Mouse (Mus musculus): ENCODE data around the gene Dock7.

Dock7 gene

GRCm38 (mm10) chr4:99091151-99091701, 29.5 kb downstream of the Dock7 start:
- DNase-seq (ENCODE audit: low read depth, low spot score): no peak
- Histone ChIP-seq H3K27me3 (ENCODE audit: control insufficient read depth, insufficient read depth, low read length, poor library complexity, severe bottlenecking) (no peaks in the 10 kb centered on the region), H3K36me3 (ENCODE audit: control insufficient read depth, insufficient read depth, low read length, poor library complexity, severe bottlenecking) (no peaks in the 10 kb centered on the region)

GRCm38 (mm10) chr4:99087760-99088485, 32.8 kb downstream of the Dock7 start:
- no peaks in the 10 kb centered on the region for H3K36me3 ChIP-seq (ENCODE audit: control insufficient read depth, insufficient read depth, low read length, poor library complexity, severe bottlenecking)
- H3K27me3 ChIP-seq (ENCODE audit: control insufficient read depth, insufficient read depth, low read length, poor library complexity, severe bottlenecking): no peaks in the 10 kb centered on the region
- no peak for DNase-seq (ENCODE audit: low read depth, low spot score)

GRCm38 (mm10) chr4:99083862-99084261, 36.9 kb downstream of the Dock7 start:
- no peak for DNase-seq (ENCODE audit: low read depth, low spot score)
- no peaks in the 10 kb centered on the region for H3K36me3 ChIP-seq (ENCODE audit: control insufficient read depth, insufficient read depth, low read length, poor library complexity, severe bottlenecking)
- H3K27me3 ChIP-seq (ENCODE audit: control insufficient read depth, insufficient read depth, low read length, poor library complexity, severe bottlenecking): no peaks in the 10 kb centered on the region

DNA sequence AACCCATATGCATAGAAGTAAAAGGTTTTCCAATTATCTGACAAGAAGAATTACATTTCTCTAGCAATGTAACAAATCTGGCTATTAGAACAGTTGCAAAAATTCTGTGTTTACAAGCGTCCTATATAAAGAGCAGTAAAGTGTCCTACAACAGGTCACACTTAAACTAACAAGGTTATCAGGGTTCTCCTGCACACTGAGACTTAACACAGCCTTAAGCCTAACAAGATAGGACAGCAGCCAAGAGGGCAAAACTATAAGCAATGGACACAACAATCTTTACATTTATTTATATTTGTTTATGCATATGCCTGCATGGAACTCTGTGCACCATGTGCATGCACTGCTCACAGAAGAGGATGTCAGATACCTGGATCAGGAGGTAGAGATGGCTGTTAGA, 39.5 kb downstream of the Dock7 start:
- Histone ChIP-seq H3K36me3 (ENCODE audit: control insufficient read depth, insufficient read depth, low read length, poor library complexity, severe bottlenecking) (no peaks in the 10 kb centered on the region), H3K27me3 (ENCODE audit: control insufficient read depth, insufficient read depth, low read length, poor library complexity, severe bottlenecking) (no peaks in the 10 kb centered on the region)
- DNase-seq (ENCODE audit: low read depth, low spot score): no peak

DNA sequence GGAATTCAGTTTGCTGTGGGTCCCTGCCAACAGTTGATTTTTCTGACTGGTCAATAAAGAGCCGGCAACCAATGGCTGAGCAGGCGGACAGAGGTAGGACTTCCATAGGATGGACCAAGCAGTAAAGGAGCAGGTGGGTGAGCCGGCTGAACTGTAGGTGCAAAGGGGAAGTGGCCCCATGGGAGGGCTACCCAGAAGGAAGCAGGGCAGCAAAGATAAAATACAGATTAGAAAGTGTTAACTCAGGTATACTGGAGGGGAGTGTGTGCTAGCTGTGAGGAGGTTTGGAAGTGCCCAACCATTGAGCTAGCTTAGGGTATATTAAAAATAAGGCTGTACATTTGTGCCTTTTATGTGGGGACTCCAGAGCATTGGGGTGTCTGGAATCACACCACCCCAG, 42.7 kb downstream of the Dock7 start:
- DNase-seq (ENCODE audit: low read depth, low spot score): no peak

DNA sequence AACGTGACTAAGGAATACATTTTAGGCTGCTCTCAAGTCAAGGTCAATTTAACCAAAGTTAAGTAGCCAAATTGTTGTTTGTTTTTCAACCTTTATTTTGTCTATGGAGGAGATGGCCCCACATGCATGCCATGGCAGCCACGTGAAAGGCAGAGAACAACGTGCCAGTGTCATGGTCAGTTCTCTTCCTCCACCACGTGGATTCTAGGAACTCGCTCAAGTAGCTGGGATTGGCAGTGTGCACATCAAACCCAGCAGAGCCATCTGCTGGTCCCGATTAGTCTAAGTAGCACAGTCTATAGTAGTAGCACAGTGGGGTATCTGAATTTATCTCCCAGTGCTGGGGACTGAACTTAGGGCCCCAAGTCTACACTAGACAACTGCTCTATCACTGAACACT, 51.9 kb downstream of the Dock7 start:
- Histone ChIP-seq H3K36me3 (ENCODE audit: control insufficient read depth, insufficient read depth, low read length, poor library complexity, severe bottlenecking) (no peaks in the 10 kb centered on the region), H3K27me3 (ENCODE audit: control insufficient read depth, insufficient read depth, low read length, poor library complexity, severe bottlenecking) (no peaks in the 10 kb centered on the region)
- DNase-seq (ENCODE audit: low read depth, low spot score): no peak

More for the DNA sequence above, 42.7 kb downstream of the Dock7 start:
- no peaks in the 10 kb centered on the region for H3K27me3 ChIP-seq (ENCODE audit: control insufficient read depth, insufficient read depth, low read length, poor library complexity, severe bottlenecking)
- H3K36me3 ChIP-seq (ENCODE audit: control insufficient read depth, insufficient read depth, low read length, poor library complexity, severe bottlenecking): no peaks in the 10 kb centered on the region

DNA sequence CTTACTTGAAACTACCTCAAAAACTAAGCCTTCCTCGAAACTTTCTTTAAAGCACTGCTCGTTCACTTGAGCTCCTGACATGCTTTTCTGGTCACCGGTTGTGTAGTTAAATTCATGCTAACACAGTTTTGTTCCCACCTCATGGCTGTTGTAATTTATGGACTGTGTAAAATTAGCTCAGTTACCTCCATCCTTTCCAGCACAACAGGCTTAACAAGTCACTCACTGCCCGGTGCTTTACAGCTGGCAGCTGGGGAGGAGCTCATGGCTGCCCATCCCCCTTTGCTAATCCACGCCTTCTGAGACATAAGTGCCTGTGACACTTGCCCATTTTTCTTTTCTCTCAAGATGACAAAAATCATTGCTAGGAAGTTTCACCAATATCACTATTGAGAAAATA, 56.2 kb downstream of the Dock7 start:
- Histone ChIP-seq H3K27me3 (ENCODE audit: control insufficient read depth, insufficient read depth, low read length, poor library complexity, severe bottlenecking) (no peaks in the 10 kb centered on the region), H3K36me3 (ENCODE audit: control insufficient read depth, insufficient read depth, low read length, poor library complexity, severe bottlenecking) (no peaks in the 10 kb centered on the region)
- no peak for DNase-seq (ENCODE audit: low read depth, low spot score)

DNA sequence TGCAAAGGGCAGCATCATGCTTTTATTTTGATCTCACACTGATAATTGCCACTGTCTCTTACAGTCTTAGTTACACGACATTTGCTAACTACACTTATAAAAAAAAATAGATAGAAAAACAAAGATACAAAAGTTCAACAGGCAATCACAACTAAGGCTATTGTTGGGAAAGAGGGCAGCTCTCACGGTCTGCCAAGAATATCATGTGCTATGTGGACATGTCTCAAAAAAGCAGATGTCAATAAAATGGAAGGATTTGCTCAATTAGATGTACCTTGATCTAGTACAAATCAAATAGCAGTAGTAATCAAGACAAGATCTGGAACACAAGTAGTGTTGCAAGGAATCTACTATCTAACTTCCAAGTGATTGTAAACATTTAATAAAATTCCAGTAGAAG, 72.1 kb downstream of the Dock7 start:
- DNase-seq (ENCODE audit: low read depth, low spot score): no peak
- no peaks in the 10 kb centered on the region for H3K36me3 ChIP-seq (ENCODE audit: control insufficient read depth, insufficient read depth, low read length, poor library complexity, severe bottlenecking)
- no peaks in the 10 kb centered on the region for H3K27me3 ChIP-seq (ENCODE audit: control insufficient read depth, insufficient read depth, low read length, poor library complexity, severe bottlenecking)

DNA sequence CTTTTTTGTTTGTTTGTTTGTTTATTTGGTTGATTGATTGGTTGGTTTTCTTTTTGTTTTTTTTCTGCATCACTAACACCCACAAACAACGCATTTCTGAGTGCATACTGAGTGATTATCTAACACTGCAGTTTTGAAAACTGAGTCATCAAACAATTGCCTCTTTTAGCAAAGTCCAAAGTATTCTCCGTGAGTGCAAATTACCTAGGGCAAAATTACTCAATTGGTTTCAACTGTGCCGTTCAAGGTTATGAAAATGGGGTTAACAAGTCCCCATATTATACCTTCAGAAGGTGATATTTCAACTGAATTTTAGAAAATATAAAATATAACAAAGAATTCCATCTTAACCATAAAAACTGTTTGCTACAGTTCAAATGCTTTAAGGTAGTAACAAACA, 74.2 kb downstream of the Dock7 start:
- DNase-seq (ENCODE audit: low read depth, low spot score): no peak
- H3K27me3 ChIP-seq (ENCODE audit: control insufficient read depth, insufficient read depth, low read length, poor library complexity, severe bottlenecking): no peaks in the 10 kb centered on the region
- no peaks in the 10 kb centered on the region for H3K36me3 ChIP-seq (ENCODE audit: control insufficient read depth, insufficient read depth, low read length, poor library complexity, severe bottlenecking)

- H3K36me3 ChIP-seq (ENCODE audit: control insufficient read depth, insufficient read depth, low read length, poor library complexity, severe bottlenecking): no peaks in the 10 kb centered on the region
- no peak for DNase-seq (ENCODE audit: low read depth, low spot score)
- no peaks in the 10 kb centered on the region for H3K27me3 ChIP-seq (ENCODE audit: control insufficient read depth, insufficient read depth, low read length, poor library complexity, severe bottlenecking)
These were observed 75.9 kb downstream of the Dock7 start for GRCm38 (mm10) chr4:99044854-99045253.

DNA sequence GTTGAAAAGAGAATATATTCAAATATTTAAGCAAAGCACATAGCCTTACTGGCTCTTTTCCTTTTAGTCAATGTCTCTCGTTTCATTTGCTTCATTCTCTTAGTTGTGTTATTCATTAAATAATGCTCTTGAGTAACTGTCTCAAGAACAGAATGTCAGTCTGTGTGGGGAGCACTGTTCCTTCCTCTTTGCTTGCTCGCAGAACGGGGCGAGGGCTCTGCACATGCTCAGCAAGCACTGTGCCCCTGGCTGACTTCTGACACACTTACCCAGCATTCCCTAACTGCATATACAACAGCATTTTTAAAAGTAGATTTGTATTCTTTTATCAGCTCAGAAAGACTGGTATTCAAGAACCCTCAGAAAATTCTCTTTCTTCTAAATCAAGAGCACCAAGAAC, 87.8 kb downstream of the Dock7 start:
- no peaks in the 10 kb centered on the region for H3K36me3 ChIP-seq (ENCODE audit: control insufficient read depth, insufficient read depth, low read length, poor library complexity, severe bottlenecking)
- peak; percentile 12 for DNase-seq (ENCODE audit: low read depth, low spot score)

DNA sequence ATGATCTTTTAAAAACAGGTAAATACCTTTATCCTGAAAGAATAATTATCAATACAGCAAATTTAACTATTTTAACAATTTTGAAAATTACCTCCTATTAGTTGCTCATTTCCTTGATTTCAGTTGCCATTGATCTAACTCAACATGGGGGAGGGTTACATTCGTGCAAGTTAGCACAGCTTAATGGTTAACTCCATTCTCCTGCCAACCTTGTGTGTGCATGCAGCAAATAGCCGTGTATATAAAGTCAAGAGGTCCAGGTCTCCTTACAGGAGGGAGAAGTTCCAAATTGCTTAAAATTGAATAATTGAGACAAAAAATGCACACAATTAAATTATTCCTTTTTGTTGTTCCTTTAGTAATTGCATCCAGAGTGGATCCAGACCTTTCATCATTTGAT, 90.0 kb downstream of the Dock7 start, which contains the start of gene Angptl3:
Gene Angptl3 (plus strand): TSS at position 269 of the 400 bp plus-strand sequence.
- DNase-seq (ENCODE audit: low read depth, low spot score): no peak

More for the DNA sequence above, 87.8 kb downstream of the Dock7 start:
- H3K27me3 ChIP-seq (ENCODE audit: control insufficient read depth, insufficient read depth, low read length, poor library complexity, severe bottlenecking): no peaks in the 10 kb centered on the region

GRCm38 (mm10) chr4:99028377-99028776, 92.3 kb downstream of the Dock7 start:
- H3K27me3 ChIP-seq (ENCODE audit: control insufficient read depth, insufficient read depth, low read length, poor library complexity, severe bottlenecking): no peaks in the 10 kb centered on the region
- DNase-seq (ENCODE audit: low read depth, low spot score): no peak
- H3K36me3 ChIP-seq (ENCODE audit: control insufficient read depth, insufficient read depth, low read length, poor library complexity, severe bottlenecking): no peaks in the 10 kb centered on the region

More for the DNA sequence above, 90.0 kb downstream of the Dock7 start, which contains the start of gene Angptl3:
- H3K36me3 ChIP-seq (ENCODE audit: control insufficient read depth, insufficient read depth, low read length, poor library complexity, severe bottlenecking): no peaks in the 10 kb centered on the region
- H3K27me3 ChIP-seq (ENCODE audit: control insufficient read depth, insufficient read depth, low read length, poor library complexity, severe bottlenecking): no peaks in the 10 kb centered on the region

GRCm38 (mm10) chr4:99022221-99022620, 98.5 kb downstream of the Dock7 start:
- no peaks in the 10 kb centered on the region for H3K27me3 ChIP-seq (ENCODE audit: control insufficient read depth, insufficient read depth, low read length, poor library complexity, severe bottlenecking)

DNA sequence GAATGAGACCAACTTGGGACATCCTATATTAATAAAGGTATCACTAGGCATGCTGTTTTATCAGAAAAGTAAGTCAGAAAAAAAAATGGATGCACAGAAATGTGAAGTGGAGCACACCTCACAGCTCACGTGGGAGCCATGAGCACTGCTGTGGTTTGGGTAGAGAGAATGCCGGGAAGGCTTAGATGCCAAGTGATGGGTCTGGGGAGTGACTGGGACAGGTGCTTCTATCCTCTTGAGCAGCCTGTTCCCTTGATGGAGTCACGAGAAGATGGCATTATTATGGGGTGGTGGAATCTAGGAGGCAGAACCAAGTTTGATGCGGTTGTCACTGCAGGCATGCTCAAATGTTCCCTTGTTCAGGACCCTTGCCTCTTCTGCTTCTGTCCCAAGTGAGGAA, 109.7 kb downstream of the Dock7 start:
- no peak for DNase-seq (ENCODE audit: low read depth, low spot score)
- H3K36me3 ChIP-seq (ENCODE audit: control insufficient read depth, insufficient read depth, low read length, poor library complexity, severe bottlenecking): no peaks in the 10 kb centered on the region
- H3K27me3 ChIP-seq (ENCODE audit: control insufficient read depth, insufficient read depth, low read length, poor library complexity, severe bottlenecking): no peaks in the 10 kb centered on the region

More at GRCm38 (mm10) chr4:99022221-99022620, 98.5 kb downstream of the Dock7 start:
- no peaks in the 10 kb centered on the region for H3K36me3 ChIP-seq (ENCODE audit: control insufficient read depth, insufficient read depth, low read length, poor library complexity, severe bottlenecking)
- no peak for DNase-seq (ENCODE audit: low read depth, low spot score)
